Mouse (Mus musculus): ENCODE results near the gene Bri3bp. TPM values are rescaled to one million over a fixed set of nuclear protein-coding genes. Genes with fewer than 3 reads are reported as not detected.

Gene Bri3bp
- polyA plus RNA-seq, 1 experiment from 2014 or later = 32.4 TPM

DNA sequence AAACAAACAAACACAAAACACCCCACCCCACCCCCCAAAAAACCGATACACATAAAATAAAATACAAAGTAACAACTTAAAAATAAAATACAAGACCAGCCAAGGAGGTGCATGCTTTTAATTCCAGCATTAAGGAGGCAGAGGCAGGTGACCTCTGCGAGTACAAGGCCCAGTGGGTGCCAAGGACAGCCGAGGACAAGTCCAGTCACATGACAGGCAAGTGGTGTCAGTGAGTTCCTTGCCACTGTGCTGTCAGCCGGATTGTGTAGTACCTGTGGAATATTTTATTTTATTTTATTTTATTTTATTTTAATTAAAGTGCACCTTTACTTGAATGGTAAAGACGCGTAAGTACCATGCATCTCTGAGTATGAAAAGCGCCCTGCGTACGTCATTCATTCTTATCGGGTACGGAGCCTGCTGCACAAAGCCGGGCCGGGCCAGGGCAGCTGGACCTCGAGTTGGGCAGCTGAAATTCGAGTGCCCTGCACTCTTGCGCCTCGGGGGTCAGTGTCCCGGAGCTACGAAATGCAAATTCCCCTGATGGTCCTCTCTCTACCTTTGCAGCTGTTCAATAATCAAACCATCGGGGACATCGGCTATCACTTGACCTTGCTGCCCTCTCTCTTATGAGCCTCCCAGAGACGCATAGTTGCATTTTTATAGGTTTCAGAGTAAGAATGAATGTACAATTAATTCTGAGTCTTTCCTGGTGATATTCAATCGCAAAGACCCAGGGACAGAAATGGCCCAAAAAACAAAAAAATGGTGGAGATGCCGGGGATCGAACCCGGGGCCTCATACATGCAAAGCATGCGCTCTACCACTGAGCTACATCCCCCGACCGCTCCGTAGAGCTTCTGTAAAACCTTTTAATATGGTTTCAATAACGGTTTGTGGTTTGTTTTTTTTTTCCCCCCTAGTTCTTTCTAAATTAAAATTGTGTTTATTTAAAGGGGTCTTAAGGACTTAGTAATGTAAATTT, 37.6 kb upstream of the Bri3bp start:
- no peak overlapping the region for H3K9ac ChIP-seq
- WGBS = 15% methylated on average over 31 of the region's 31 CpGs

DNA sequence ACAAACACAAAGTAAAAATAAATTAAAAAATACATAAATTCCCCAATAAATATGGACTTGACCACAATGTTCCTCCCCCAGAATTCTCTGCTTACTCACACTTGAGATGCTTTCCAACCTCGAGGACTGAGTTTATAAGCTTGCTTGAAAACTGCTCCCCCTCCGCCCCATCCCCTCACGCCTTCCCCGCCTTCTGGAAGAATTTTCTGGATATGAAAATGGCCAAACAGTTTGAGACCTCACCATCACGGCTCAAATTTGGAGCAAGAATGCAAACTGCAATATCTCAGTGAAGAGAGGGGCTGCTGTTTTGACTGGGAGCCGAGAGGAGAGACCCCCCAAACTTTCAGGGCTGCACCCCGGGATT, 36.8 kb upstream of the Bri3bp start:
- no peak for ATAC-seq (ENCODE audit: insufficient number of reproducible peaks, low FRiP score, low TSS enrichment, low read depth)
- no peaks in the 10 kb centered on the region for H3K27me3 ChIP-seq
- H3K4me1 ChIP-seq = peaks cover 16% of the 10 kb centered on the region
- H3K36me3 ChIP-seq = no peaks in the 10 kb centered on the region
- WGBS = 2% methylated on average over 7 of the region's 7 CpGs
- peak overlapping the region; percentile 80 for H3K4me2 ChIP-seq
- H3K9me3 ChIP-seq = no peaks in the 10 kb centered on the region
- peak overlapping the region; percentile 91 for H3K27ac ChIP-seq
- H3K4me3 ChIP-seq = peak overlapping the region; percentile 59
- peak overlapping the region; percentile 48 for H3K9ac ChIP-seq

More for the DNA sequence above, 37.6 kb upstream of the Bri3bp start:
- H3K27ac ChIP-seq = no peak overlapping the region
- H3K9me3 ChIP-seq = no peaks in the 10 kb centered on the region
- H3K4me2 ChIP-seq = peak overlapping the region; percentile 41
- H3K36me3 ChIP-seq = no peaks in the 10 kb centered on the region
- H3K4me1 ChIP-seq = peaks cover 15% of the 10 kb centered on the region
- H3K27me3 ChIP-seq = no peaks in the 10 kb centered on the region
- H3K4me3 ChIP-seq = peak overlapping the region; percentile 29
- no peak for ATAC-seq (ENCODE audit: insufficient number of reproducible peaks, low FRiP score, low TSS enrichment, low read depth)

DNA sequence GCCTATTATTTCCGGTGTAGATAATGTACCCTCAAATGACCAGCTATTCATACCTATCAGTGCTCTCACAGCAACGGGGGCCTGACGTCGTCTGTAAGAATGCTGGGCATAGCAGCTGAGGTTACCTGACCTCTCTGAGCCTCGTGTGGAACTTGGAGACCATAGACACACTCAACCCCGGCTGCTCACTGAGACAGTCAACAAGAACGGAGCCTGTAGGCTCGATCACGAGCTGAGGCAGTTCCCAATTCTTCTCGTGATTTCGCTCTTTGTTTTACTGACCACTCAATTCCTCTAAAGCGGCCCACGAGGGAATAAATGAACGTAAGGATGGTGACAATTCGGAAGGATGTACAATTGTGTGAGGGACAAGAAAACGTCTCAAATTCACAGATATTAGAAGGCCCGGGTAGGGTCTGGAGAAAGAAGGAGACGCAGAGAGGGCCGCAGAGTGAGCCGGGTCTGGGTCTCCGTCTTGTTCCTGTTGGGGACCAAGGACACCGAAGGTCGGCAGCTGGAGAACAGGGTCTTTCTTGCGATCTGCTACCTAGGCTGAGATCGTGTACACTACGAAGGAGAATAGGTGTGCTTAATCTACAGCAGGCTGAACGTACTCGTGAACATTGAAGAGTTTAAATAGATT, 36.3 kb upstream of the Bri3bp start:
- Histone ChIP-seq H3K4me1 (peaks cover 21% of the 10 kb centered on the region), H3K27ac (peak overlapping the region; percentile 91), H3K4me3 (peak overlapping the region; percentile 59), H3K27me3 (no peaks in the 10 kb centered on the region), H3K4me2 (peak overlapping the region; percentile 80), H3K9ac (peak overlapping the region; percentile 48), H3K9me3 (no peaks in the 10 kb centered on the region), H3K36me3 (no peaks in the 10 kb centered on the region)
- WGBS = under 1% methylated on average over 28 of the region's 28 CpGs
- 0 out of 2 replicates have a peak, but pooled peaks have one; percentile 20 for ATAC-seq (ENCODE audit: insufficient number of reproducible peaks, low FRiP score, low TSS enrichment, low read depth)

DNA sequence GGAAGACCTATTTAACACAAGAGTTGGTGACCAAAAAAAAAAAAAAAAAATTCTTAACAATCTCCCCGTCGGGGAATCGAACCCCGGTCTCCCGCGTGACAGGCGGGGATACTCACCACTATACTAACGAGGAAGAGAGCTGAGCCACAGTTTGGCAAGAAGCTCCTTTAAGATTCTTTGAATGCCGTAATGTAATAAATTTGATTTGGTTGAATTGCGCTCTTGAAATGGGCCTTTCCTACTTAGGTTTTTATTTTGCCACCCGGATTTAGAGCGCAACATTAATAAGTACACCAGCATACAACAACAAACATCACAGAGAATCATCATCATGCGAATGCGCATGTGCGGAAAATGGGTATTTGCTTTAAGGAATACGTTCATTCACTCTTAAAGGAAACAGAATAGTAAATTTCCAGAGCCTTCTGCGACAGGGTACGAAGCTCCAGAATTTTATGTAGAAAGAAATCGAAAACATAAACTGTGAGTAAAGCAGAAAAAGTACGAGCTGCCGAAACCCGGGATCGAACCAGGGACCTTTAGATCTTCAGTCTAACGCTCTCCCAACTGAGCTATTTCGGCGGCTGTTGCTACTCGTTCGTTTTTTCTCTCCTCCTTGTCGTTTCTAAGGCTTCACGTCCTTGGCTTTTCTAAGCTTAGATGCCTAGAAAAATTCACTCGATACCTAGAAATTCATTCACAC, 35.7 kb upstream of the Bri3bp start:
- H3K4me1 ChIP-seq = peaks cover 25% of the 10 kb centered on the region
- H3K9ac ChIP-seq = peak overlapping the region; percentile 48; the same call in 1 of the 2 replicates
- peak overlapping the region; percentile 91 for H3K27ac ChIP-seq
- under 1% methylated on average over 31 of the region's 31 CpGs for WGBS
- H3K4me3 ChIP-seq = peak overlapping the region; percentile 59
- H3K9me3 ChIP-seq = no peaks in the 10 kb centered on the region
- H3K4me2 ChIP-seq = peak overlapping the region; percentile 80
- H3K36me3 ChIP-seq = no peaks in the 10 kb centered on the region
- peak; percentile 61; the same call in 1 of the 2 replicates for ATAC-seq (ENCODE audit: insufficient number of reproducible peaks, low FRiP score, low TSS enrichment, low read depth)
- no peaks in the 10 kb centered on the region for H3K27me3 ChIP-seq

DNA sequence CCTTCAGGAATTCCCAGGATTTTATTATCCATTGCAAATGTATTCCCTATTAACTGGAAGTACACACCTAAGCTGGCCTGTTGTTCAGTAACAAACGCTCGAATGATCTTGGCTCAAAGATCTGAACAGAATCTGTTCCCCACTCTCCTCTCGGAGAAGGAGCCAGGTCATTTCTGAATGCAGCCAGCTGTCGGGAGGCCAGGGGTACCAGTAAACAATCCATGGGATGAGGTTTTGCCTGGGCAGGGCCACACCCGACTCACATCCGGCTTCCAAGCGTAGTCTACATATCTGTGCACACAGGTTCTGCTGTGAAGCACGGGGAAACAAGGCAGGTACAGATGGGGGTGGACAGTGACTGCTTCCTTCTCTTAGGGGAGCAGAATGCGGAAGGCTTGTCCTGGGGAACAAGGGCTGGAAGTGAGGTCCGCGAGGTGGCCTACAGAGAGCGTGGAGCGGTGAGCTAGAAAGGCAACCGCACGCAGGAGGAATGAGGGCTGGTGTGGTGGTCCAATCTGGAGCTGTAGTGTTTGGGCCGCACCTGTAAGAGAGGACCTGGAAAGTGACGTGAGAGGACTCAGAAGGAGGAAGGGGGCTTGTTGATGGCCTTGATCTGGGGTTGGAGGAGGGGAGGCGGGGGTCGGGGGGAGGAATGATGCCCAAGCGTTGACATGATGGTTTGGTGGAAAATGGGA, 34.9 kb upstream of the Bri3bp start:
- WGBS = 2% methylated on average over 20 of the region's 20 CpGs
- 0 out of 2 replicates have a peak, but pooled peaks have one; percentile 25 for ATAC-seq (ENCODE audit: insufficient number of reproducible peaks, low FRiP score, low TSS enrichment, low read depth)
- peaks cover 25% of the 10 kb centered on the region for H3K4me1 ChIP-seq
- H3K27me3 ChIP-seq = no peaks in the 10 kb centered on the region
- H3K4me2 ChIP-seq = peak overlapping the region; percentile 80
- H3K9ac ChIP-seq = peak overlapping the region; percentile 39; the same call in 1 of the 2 replicates
- H3K4me3 ChIP-seq = peak overlapping the region; percentile 59
- H3K9me3 ChIP-seq = no peaks in the 10 kb centered on the region
- no peaks in the 10 kb centered on the region for H3K36me3 ChIP-seq
- H3K27ac ChIP-seq = peak overlapping the region; percentile 91

DNA sequence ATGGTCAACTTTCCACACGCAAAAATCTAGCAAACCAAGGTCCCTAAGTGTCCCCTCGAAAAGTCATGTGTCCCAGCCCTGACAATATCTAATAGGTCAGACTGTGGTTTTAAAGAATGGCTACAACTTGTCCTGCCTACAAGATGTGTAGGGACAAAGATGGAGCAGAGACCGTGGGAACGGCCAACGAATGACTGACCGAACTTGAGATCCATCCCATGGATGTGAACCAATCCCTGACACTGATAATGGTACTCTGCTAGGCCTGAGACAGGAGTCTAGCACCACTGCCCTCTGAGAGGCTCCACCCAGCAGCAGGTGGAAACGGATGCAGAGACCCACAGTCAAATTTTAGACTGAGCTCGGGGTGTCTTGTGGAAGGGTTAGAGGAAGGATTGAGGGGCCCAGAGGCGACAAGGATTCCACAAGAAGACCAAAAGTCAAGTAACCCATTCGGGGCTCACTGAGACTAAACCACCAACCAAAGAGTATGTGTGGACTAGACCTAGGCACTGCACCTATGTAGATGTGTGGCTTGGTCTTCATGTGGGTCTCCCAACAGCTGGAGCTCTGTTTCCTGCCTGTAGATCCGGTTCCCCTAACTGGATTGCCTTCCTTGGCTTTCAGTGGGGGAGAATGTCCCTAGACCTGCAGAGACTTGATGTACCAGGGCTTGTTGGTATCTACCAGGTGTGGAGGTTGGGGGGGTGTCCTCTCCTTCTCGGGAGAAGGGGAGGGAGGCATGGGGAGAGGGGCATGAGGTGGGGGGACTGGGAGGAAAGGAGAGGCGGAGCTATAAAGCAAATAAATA, 34.1 kb upstream of the Bri3bp start:
- Histone ChIP-seq H3K4me2 (peak overlapping the region; percentile 80), H3K9me3 (no peaks in the 10 kb centered on the region), H3K9ac (peak overlapping the region; percentile 39; the same call in 1 of the 2 replicates), H3K27me3 (no peaks in the 10 kb centered on the region), H3K4me3 (peak overlapping the region; percentile 59), H3K4me1 (peaks cover 25% of the 10 kb centered on the region), H3K27ac (peak overlapping the region; percentile 91), H3K36me3 (no peaks in the 10 kb centered on the region)
- 53% methylated on average over 13 of the region's 13 CpGs for WGBS
- no peak for ATAC-seq (ENCODE audit: insufficient number of reproducible peaks, low FRiP score, low TSS enrichment, low read depth)

DNA sequence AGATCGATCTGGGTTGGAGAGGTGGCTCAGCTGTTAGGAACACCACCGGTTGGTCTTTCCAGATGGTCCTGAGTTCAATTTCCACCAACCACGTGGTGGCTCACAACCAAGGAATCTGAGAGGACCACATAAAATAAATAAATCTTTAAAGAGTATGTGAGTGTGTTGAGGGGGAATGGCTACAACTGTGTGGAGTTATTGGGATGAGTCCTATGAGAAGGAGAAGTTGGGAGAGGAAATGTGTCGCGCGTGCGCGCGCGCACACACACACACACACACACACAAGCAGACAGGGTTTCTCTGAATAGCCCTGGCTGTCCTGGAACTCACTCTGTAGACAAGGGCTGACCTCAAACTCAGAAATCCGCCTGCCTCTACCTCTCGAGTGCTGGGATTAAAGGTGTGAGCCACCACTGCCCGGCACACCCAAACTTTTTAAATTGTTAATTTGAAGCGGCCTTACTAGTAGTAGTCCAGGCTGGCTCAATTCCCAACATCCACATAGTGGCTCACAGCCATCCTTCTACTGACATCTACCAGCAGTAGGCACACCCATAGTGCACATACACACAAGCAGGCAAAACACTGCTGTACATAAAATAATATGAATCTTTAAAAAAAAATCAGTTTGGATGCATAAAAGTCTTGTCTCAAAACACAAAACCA, 33.3 kb upstream of the Bri3bp start:
- Histone ChIP-seq H3K36me3 (0 out of 2 replicates have a peak, but pooled peaks cover 6% of the 10 kb centered on the region), H3K27ac (no peak overlapping the region), H3K4me1 (peaks cover 25% of the 10 kb centered on the region), H3K4me3 (peak overlapping the region; percentile 32; the same call in 1 of the 2 replicates), H3K4me2 (no peak overlapping the region), H3K9me3 (no peaks in the 10 kb centered on the region), H3K27me3 (no peaks in the 10 kb centered on the region), H3K9ac (no peak overlapping the region)
- whole genome bisulfite sequencing = 69% methylated on average over 14 of the region's 14 CpGs
- no peak for ATAC-seq (ENCODE audit: insufficient number of reproducible peaks, low FRiP score, low TSS enrichment, low read depth)

DNA sequence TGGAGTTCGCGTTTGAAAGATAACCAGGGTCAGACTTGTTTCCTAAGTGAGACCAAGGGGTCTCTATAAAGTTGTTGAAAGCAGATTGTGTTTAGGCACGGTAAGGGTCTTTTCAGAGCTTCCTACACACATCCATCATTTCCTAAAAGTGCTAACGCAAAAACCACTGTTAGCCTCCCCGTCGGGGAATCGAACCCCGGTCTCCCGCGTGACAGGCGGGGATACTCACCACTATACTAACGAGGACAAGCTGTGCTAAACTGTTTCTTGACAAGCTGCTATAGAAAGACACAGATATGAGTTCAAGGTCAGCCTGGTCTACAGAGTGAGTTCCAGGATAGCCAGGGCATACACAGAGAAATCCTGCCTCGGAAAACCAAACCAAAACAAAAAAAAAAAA, 32.5 kb upstream of the Bri3bp start:
- Histone ChIP-seq H3K36me3 (peaks cover 12% of the 10 kb centered on the region; the same call in 1 of the 2 replicates), H3K27ac (peak overlapping the region; percentile 17; the same call in 1 of the 2 replicates), H3K4me1 (peaks cover 24% of the 10 kb centered on the region), H3K4me2 (peak overlapping the region; percentile 41), H3K9me3 (no peaks in the 10 kb centered on the region), H3K9ac (no peak overlapping the region), H3K4me3 (peak overlapping the region; percentile 32), H3K27me3 (no peaks in the 10 kb centered on the region)
- ATAC-seq (ENCODE audit: insufficient number of reproducible peaks, low FRiP score, low TSS enrichment, low read depth) = peak; percentile 53
- WGBS = under 1% methylated on average over 13 of the region's 13 CpGs

DNA sequence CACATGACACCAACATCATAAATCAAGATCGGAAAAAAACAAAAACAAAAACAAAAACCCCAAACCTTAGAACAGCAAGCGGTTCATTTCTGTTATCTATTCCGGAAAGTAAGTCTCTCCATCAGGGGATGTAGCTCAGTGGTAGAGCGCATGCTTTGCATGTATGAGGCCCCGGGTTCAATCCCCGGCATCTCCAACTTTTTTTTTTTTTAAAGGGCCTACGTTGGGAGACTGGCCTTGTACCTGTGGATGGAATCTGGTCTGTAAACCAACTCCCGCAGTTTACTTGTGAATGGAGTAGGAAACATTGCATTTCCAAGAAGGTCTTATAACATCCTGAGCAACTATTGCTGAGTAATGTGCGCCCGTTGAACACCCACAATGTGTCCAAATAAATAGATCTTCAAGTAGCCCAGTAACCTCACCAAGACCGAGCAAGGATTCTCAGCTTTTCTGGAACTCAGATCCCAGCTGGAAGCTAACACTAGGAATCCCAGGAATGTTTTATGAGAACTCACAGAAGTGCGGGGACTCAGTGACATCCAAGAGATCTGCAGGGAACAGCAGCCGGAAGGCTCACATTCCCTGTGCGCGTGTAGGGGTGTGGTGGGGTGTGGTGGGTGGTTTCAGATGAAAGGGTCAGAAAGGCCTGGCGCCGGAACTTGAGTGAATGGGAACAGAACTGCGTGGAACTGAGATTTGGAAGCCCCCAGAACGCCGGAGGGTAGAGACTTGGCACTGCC, 31.8 kb upstream of the Bri3bp start:
- Histone ChIP-seq H3K9ac (no peak overlapping the region), H3K4me3 (peak overlapping the region; percentile 32), H3K4me2 (peak overlapping the region; percentile 41), H3K9me3 (no peaks in the 10 kb centered on the region), H3K36me3 (peaks cover 17% of the 10 kb centered on the region), H3K4me1 (peaks cover 23% of the 10 kb centered on the region), H3K27me3 (no peaks in the 10 kb centered on the region), H3K27ac (0 out of 2 replicates have a peak overlapping the region, but pooled peaks have one; percentile 17)
- ATAC-seq (ENCODE audit: insufficient number of reproducible peaks, low FRiP score, low TSS enrichment, low read depth) = no peak
- WGBS = 8% methylated on average over 20 of the region's 20 CpGs
